Mouse (Mus musculus): ENCODE results near the gene Tshz2. TPM values are rescaled to one million over a fixed set of nuclear protein-coding genes. Genes with fewer than 3 reads are reported as not detected.
"Not testable (repeated sequence)": the region's sequence is repeated elsewhere in the genome, so short reads cannot be mapped to it uniquely, and the experiment has no call there.

Tshz2 gene
- total RNA-seq, 2 experiments from 2014 or later: 29.8 to 29.9 TPM

GRCm38 (mm10) chr2:169842494-169842893, 209.7 kb downstream of the Tshz2 start:
- intact Hi-C loops (cut with DNase I): no loop called here
- no peak for DNase-seq (ENCODE audit: low spot score in 2 of 2)

- no peak for DNase-seq (ENCODE audit: low spot score in 2 of 2)
- intact Hi-C loops (cut with DNase I): no loop called here
Observed at GRCm38 (mm10) chr2:169843553-169843952, 210.7 kb downstream of the Tshz2 start.

DNA sequence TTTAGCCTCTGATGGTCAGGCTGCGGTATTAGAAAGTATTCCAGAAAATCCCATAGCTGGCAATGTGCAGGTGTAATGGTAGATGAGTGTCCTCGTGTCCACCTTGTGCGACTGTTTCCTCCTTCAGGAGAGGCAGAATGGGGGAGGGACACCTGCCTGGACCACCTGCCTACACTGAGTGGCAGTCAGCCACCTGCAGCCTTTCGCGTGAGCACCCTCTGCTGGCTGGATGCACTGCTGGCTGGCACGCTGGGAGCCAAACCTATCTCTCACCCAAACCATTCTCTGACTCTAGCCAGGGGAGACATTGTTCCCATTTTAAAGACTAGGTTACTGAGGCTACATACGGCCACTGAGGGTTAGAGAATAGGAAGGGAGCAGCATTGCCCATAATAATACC, 216.3 kb downstream of the Tshz2 start:
- intact Hi-C loops (cut with DNase I): loop anchor here (5.0 kb wide), 2 partner anchors 787 to 857 kb away; no protein-coding TSS in a partner anchor

DNA sequence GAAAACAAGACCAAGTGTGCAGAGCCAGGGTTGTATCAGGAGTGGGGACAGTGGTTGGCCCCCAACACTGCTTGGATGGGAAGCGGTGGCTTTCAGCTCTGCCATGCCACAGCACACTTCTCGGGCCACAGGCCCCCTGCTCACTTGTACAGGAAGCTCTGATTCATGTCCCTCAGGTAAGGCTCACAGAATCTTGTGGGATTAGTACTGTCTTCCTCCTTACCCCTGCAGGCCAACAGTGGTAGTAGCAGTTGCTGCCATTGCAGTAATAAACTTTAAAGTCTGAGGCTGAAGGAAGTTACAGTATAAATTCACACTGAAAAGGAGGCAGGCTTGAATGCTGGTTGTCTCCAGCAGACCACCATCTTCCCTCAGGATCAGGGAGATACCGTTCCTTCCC, 216.7 kb downstream of the Tshz2 start:
- intact Hi-C loops (cut with DNase I): loop anchor here (5.0 kb wide), 2 partner anchors 787 to 857 kb away; no protein-coding TSS in a partner anchor
- no peak for DNase-seq (ENCODE audit: low spot score in 2 of 2)

More for the DNA sequence above, 216.3 kb downstream of the Tshz2 start:
- DNase-seq (ENCODE audit: low spot score in 2 of 2): peak; percentile 42

- DNase-seq (ENCODE audit: low spot score in 2 of 2): no peak
- intact Hi-C loops (cut with DNase I): no loop called here
Observed at GRCm38 (mm10) chr2:169851606-169852005, 218.8 kb downstream of the Tshz2 start.

GRCm38 (mm10) chr2:169854491-169854890, 221.7 kb downstream of the Tshz2 start:
- intact Hi-C loops (cut with DNase I): no loop called here
- no peak for DNase-seq (ENCODE audit: low spot score in 2 of 2)

DNA sequence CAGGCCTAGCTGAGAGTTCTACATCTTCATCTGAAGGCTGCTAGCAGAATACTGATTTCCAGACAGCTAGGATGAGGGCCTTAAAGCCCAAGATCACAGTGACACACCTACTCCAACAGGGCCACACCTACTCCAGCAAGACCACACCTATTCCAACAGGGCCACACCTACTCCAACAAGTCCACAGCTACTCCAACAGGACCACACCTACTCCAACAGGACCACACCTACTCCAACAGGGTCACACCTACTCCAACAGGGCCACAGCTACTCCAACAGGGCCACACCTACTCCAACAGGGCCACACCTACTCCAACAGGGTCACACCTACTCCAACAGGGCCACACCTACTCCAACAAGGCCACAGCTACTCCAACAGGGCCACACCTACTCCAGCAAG, 224.2 kb downstream of the Tshz2 start:
- intact Hi-C loops (cut with DNase I); DNase-seq (ENCODE audit: low spot score in 2 of 2): not testable (repeated sequence)

- intact Hi-C loops (cut with DNase I): no loop called here
- DNase-seq (ENCODE audit: low spot score in 2 of 2): peak in 1 of 2 experiments; percentile 51
Observed at GRCm38 (mm10) chr2:169859078-169859855, 226.5 kb downstream of the Tshz2 start.

GRCm38 (mm10) chr2:169860895-169861294, 228.1 kb downstream of the Tshz2 start:
- intact Hi-C loops (cut with DNase I): no loop called here
- DNase-seq (ENCODE audit: low spot score in 2 of 2): no peak

DNA sequence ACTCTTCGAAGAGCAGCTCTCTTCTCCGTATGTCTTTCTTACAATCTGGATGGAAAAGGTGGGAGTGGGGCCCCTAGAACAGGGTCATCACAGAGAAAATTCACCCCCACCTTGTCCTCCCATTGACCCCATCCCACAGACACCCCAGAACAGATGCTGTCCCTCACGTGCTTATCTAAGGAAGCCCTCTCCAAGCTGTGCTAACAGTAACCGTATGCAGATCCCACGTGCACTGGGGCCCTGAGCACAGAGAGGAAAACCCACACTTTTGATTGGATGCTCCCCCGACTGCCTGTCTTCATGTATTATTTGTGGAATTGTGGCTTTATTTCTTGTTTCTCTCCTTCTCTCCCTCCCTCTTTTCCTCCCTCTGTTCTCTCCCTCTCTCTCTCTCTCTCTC, 229.9 kb downstream of the Tshz2 start:
- intact Hi-C loops (cut with DNase I): no loop called here

GRCm38 (mm10) chr2:169869468-169869867, 236.7 kb downstream of the Tshz2 start:
- no peak for DNase-seq (ENCODE audit: low spot score in 2 of 2)
- intact Hi-C loops (cut with DNase I): no loop called here

More for the DNA sequence above, 229.9 kb downstream of the Tshz2 start:
- DNase-seq (ENCODE audit: low spot score in 2 of 2): no peak

GRCm38 (mm10) chr2:169870503-169870902, 237.7 kb downstream of the Tshz2 start:
- intact Hi-C loops (cut with DNase I): no loop called here
- no peak for DNase-seq (ENCODE audit: low spot score in 2 of 2)

GRCm38 (mm10) chr2:169871436-169872060, 238.7 kb downstream of the Tshz2 start:
- DNase-seq (ENCODE audit: low spot score in 2 of 2): no peak
- intact Hi-C loops (cut with DNase I): no loop called here

DNA sequence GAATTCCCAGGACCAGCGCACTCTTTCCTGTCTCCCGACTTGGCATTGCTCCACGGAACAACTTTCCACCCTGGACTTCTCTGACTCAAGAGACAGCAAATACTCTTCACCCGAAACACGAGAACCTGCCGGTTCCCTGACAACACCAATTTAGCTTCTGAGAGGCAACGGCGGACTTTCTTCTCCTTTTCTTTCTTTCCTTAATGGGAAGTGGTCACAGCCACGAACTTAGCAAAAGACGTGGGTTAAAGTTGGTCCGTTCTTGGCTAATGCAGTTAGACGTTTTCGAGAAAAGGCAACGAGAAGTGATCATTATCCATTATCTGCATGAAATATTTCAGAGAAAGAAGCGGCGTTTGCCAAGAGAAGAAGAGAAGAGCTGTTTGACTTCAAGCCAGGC, 240.6 kb downstream of the Tshz2 start:
- intact Hi-C loops (cut with DNase I): no loop called here

DNA sequence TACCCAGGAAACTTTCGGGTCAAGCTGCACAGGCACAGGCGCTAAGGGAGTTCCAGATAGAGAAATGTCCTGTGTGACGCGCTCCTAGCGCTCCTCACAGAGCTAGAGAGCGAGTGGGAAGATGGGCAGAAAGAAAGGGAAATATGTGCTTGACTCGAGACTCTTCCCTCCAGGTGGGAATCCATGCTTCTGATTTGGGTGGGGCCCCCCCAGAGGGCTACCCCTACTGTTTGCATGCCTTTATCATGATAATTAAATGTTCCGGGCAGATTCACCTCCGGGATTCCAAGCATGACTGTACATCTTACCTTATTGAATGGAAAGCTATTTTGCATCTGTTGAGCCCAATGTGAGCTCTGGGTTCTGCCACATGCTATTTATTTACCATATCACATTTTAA, 255.1 kb downstream of the Tshz2 start:
- intact Hi-C loops (cut with DNase I): no loop called here

More for the DNA sequence above, 240.6 kb downstream of the Tshz2 start:
- peak in 1 of 2 experiments; percentile 8 for DNase-seq (ENCODE audit: low spot score in 2 of 2)

DNA sequence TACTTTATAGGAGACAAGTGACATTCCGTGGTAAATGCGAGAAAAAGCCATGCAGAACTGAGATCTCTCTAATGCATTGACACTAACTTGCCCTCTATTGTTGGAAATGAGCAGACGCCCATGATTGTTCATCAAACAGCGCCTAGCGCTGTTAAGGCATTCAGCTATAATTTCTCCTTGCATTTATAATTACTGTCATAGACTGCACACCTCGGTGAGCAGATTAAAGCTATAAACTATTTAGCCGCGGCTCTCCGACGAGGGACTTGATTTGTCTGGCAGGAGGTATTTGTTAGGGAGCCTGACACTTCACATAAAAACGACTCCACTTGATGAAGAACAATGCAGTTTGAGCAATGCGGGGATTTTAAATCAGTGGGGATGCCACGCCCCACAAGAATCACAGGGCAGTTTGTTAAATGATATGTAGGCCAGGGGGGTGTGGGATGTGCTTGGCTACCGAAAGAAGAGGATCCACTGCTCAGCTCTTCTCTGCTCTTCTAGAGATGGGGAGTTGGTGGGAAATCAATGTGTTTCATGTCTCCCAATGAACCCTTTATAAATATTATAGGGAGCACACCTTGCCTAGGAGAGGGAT, 259.7 kb downstream of the Tshz2 start:
- intact Hi-C loops (cut with DNase I): no loop called here
- no peak for DNase-seq (ENCODE audit: low spot score in 2 of 2)

More for the DNA sequence above, 255.1 kb downstream of the Tshz2 start:
- no peak for DNase-seq (ENCODE audit: low spot score in 2 of 2)

DNA sequence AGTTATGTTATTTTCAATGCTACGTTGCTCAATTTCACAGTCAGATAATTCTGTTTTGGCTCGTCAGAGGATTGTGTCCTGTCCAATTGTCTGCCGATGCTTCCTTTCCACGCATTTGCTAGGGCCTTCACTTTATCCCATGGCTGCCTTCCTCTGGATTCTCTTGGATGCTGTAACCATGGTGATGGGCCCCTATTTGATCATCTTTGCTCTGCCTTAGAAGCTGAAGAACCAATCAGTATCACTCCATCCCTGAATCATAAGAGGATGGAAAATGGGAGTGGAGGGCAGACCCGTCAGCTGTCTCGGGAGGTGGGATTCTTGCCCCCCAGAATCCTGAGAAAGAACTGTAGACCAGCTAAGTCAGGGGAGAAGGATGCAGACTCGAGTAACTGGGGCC, 270.1 kb downstream of the Tshz2 start:
- intact Hi-C loops (cut with DNase I): no loop called here
- no peak for DNase-seq (ENCODE audit: low spot score in 2 of 2)

- intact Hi-C loops (cut with DNase I): no loop called here
Observed at GRCm38 (mm10) chr2:169906396-169906795, 273.6 kb downstream of the Tshz2 start.

DNA sequence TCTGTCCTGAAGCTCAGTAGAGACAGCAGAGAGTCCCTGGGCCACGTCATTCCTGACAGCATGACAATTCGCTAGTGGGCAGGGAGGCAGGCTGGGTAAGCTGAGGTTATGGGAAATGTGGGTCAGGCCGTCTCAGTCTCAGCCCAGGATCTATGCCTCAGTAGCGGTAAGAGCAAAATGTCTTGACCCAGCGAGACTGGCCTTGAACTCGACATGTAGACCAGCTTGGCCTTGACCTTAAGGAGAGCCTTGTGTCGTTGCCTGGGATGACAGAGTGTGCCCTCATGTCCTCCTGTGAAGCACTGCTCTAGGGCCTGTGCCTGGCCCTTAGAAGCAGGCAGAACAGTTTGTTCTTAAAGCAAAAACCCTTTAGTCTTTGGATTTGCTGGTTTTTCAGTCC, 275.2 kb downstream of the Tshz2 start:
- no peak for DNase-seq (ENCODE audit: low spot score in 2 of 2)
- intact Hi-C loops (cut with DNase I): no loop called here

More at GRCm38 (mm10) chr2:169906396-169906795, 273.6 kb downstream of the Tshz2 start:
- DNase-seq (ENCODE audit: low spot score in 2 of 2): no peak

DNA sequence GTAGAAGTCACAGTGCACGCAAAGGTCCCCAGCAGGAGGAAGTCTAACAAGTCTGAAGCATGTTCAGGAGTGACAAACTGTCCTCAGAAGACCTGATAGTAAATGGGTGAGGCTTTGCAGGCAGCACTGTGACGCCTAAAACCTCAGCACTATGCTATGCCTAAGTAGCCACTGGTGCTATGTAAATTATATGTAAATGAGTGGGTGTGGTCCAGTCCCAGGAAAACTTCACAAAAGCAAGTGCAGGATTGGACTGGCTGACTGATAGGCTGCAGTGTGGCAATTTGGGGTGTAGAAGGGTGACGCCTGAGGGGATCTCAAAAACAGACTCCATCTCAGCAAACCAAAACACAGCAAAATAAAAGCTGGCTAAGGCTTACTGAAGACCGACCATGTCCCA, 277.8 kb downstream of the Tshz2 start:
- no peak for DNase-seq (ENCODE audit: low spot score in 2 of 2)
- intact Hi-C loops (cut with DNase I): no loop called here

- DNase-seq (ENCODE audit: low spot score in 2 of 2): no peak
- intact Hi-C loops (cut with DNase I): no loop called here
Observed at GRCm38 (mm10) chr2:169912826-169913225, 280.0 kb downstream of the Tshz2 start.
